Mouse (Mus musculus) left cerebral cortex, postnatal 10 days (tissue): ENCODE results near the gene Bard1. TPM values are rescaled to one million over a fixed set of nuclear protein-coding genes. Genes with fewer than 3 reads are reported as not detected.

Experiments
- DNase-seq, 2 experiments: peaks; one replicate each; pipeline ENCODE4 v3.0.0; 2021 to 2022; ENCODE audit warnings: low spot score in 2 of 2, mixed read lengths in 1 of 2; ENCODE audit errors: extremely low spot score in 1 of 2
- intact Hi-C: fragments of 180-260 bp; cut with DNase I; formaldehyde crosslinking; loops from one replicate; pipeline ENCODE4 v1.15.1; 2025
- total RNA-seq, 2 experiments: library from RNA; stranded (reverse); gene quantifications; 2 replicates each; pipeline ENCODE4 v1.2.3; 2021

The Bard1 gene
- total RNA-seq, 2 experiments from 2014 or later = 0.86 to 1.3 TPM

GRCm38 (mm10) chr1:71063885-71064492 lies 39.0 kb downstream of the Bard1 start:
- DNase-seq = no peak
- intact Hi-C loops = no loop called here

GRCm38 (mm10) chr1:71056143-71056542 lies 46.8 kb downstream of the Bard1 start:
- no peak for DNase-seq
- intact Hi-C loops = no loop called here

GRCm38 (mm10) chr1:71055454-71055853 lies 47.5 kb downstream of the Bard1 start:
- DNase-seq = no peak
- intact Hi-C loops = no loop called here

GRCm38 (mm10) chr1:71052756-71053155 lies 50.2 kb downstream of the Bard1 start:
- intact Hi-C loops = no loop called here
- no peak for DNase-seq

GRCm38 (mm10) chr1:71052252-71052651 lies 50.7 kb downstream of the Bard1 start:
- no peak for DNase-seq
- intact Hi-C loops = no loop called here

GRCm38 (mm10) chr1:71045141-71045540 lies 57.8 kb downstream of the Bard1 start:
- no peak for DNase-seq
- intact Hi-C loops = no loop called here

- DNase-seq = no peak
- intact Hi-C loops = loop anchor here (5.0 kb wide), 1 partner anchor 563 kb away; no protein-coding TSS in a partner anchor
These were observed 59.0 kb downstream of the Bard1 start for GRCm38 (mm10) chr1:71043951-71044350.

GRCm38 (mm10) chr1:71036999-71037398 lies 65.9 kb downstream of the Bard1 start:
- intact Hi-C loops = no loop called here
- DNase-seq = no peak

GRCm38 (mm10) chr1:71035565-71035964 lies 67.4 kb downstream of the Bard1 start:
- DNase-seq = no peak
- intact Hi-C loops = no loop called here

GRCm38 (mm10) chr1:71022766-71023165 lies 80.2 kb downstream of the Bard1 start:
- intact Hi-C loops = no loop called here
- DNase-seq = no peak

GRCm38 (mm10) chr1:71014345-71014744 lies 88.6 kb downstream of the Bard1 start:
- no peak for DNase-seq
- intact Hi-C loops = no loop called here

GRCm38 (mm10) chr1:71005998-71006397 lies 96.9 kb downstream of the Bard1 start:
- intact Hi-C loops = no loop called here
- DNase-seq = no peak

GRCm38 (mm10) chr1:71004177-71004576 lies 98.8 kb downstream of the Bard1 start:
- intact Hi-C loops = no loop called here
- no peak for DNase-seq

GRCm38 (mm10) chr1:71003741-71004140 lies 99.2 kb downstream of the Bard1 start:
- DNase-seq = no peak
- intact Hi-C loops = no loop called here

GRCm38 (mm10) chr1:70997377-70997993 lies 105.5 kb downstream of the Bard1 start:
- intact Hi-C loops = no loop called here
- DNase-seq = no peak

GRCm38 (mm10) chr1:70996766-70997165 lies 106.2 kb downstream of the Bard1 start:
- intact Hi-C loops = no loop called here
- DNase-seq = no peak
